In genomic region chr4:116403884-116404283, GRCm38 (mm10) we compare ENCODE assay signal across 11 mouse cellular contexts.
A peak's percentile ranks its signal among the peaks of the same experiment; 100 is the strongest.
DNase-seq lines count a peak whose midpoint lies in the region; ATAC-seq lines count a peak whose summit lies in the region.
"Had no signal": no experiment of that assay in that cellular context is flagged by ENCODE, and none has a peak within 500 bp of the region (broad histone marks: within the 10 kb centered on the region; RNA-seq: fewer than 3 reads in every experiment).

No protein-coding gene starts in this region.

- no peaks in the 10 kb centered on the region for H3K27me3 ChIP-seq in midbrain, embryonic 16.5 days (ENCODE audit: control insufficient read depth, insufficient read depth, low read depth, low read length)

- no peak overlapping the region for H3K9ac ChIP-seq in midbrain, embryonic 16.5 days (ENCODE audit: low read depth, low read length)

- ATAC-seq in midbrain, embryonic 16.5 days = peak; percentile 73
- ATAC-seq: CD4-positive, CD25-positive, alpha-beta regulatory T cell, adult 4 months had no signal

- H3K27ac ChIP-seq in midbrain, embryonic 16.5 days (ENCODE audit: low read length) = 0 out of 2 replicates have a peak overlapping the region, but pooled peaks have one; percentile 33

- WGBS in midbrain, embryonic 16.5 days = 42% methylated on average over 2 of the region's 2 CpGs

- peaks cover 26% of the 10 kb centered on the region for H3K4me1 ChIP-seq in midbrain, embryonic 16.5 days (ENCODE audit: control insufficient read depth, insufficient read depth, low read length)

- H3K36me3 ChIP-seq in midbrain, embryonic 16.5 days (ENCODE audit: control insufficient read depth, insufficient read depth, low read length) = no peaks in the 10 kb centered on the region

- peak overlapping the region; percentile 35 for H3K4me3 ChIP-seq in midbrain, embryonic 16.5 days (ENCODE audit: low read depth, low read length)
- H3K4me3 ChIP-seq: erythroblast, embryonic 14.5 days had no signal

- H3K9me3 ChIP-seq in midbrain, embryonic 16.5 days (replicated peaks; ENCODE audit: control insufficient read depth, low read length, poor library complexity, severe bottlenecking) = no peaks in the 10 kb centered on the region

- H3K4me2 ChIP-seq in midbrain, embryonic 16.5 days (ENCODE audit: low read length) = peak overlapping the region; percentile 62

- peak; percentile 9 for DNase-seq in embryo, embryonic 11 days
- DNase-seq in embryo, embryonic 9.5 days (ENCODE audit: extremely low spot score) = no peak
- DNase-seq in layer of hippocampus, adult 11-12 months (ENCODE audit: low spot score) = peak; percentile 47
- no peak for DNase-seq in layer of hippocampus, postnatal 25 days (ENCODE audit: extremely low spot score in 1 of 2, low spot score in 1 of 2)
- peak; percentile 72 for DNase-seq in adipocyte (ENCODE audit: low spot score)
- DNase-seq in T-cell, adult 2 months (ENCODE audit: low spot score) = no peak
- no peak for DNase-seq in kidney, postnatal 36 days
- DNase-seq: adrenal gland, postnatal 25 days had no signal

Comparison
In these comparisons a context has a peak if more than half of its experiments do, and no peak if none do; other contexts are left out.
1. DNase-seq: peak in embryo, embryonic 11 days (single experiment), layer of hippocampus, adult 11-12 months (single experiment) and adipocyte (single experiment); none in embryo, embryonic 9.5 days (single experiment), layer of hippocampus, postnatal 25 days (0 of 2), T-cell, adult 2 months (single experiment) and kidney, postnatal 36 days (0 of 2).